Mouse (Mus musculus): Measurements from ENCODE around the gene Bach2. TPM values are rescaled to one million over a fixed set of nuclear protein-coding genes. Genes with fewer than 3 reads are reported as not detected.

Gene Bach2
- total RNA-seq, 2 experiments from 2014 or later, result 0.37 to 3.8 TPM

DNA sequence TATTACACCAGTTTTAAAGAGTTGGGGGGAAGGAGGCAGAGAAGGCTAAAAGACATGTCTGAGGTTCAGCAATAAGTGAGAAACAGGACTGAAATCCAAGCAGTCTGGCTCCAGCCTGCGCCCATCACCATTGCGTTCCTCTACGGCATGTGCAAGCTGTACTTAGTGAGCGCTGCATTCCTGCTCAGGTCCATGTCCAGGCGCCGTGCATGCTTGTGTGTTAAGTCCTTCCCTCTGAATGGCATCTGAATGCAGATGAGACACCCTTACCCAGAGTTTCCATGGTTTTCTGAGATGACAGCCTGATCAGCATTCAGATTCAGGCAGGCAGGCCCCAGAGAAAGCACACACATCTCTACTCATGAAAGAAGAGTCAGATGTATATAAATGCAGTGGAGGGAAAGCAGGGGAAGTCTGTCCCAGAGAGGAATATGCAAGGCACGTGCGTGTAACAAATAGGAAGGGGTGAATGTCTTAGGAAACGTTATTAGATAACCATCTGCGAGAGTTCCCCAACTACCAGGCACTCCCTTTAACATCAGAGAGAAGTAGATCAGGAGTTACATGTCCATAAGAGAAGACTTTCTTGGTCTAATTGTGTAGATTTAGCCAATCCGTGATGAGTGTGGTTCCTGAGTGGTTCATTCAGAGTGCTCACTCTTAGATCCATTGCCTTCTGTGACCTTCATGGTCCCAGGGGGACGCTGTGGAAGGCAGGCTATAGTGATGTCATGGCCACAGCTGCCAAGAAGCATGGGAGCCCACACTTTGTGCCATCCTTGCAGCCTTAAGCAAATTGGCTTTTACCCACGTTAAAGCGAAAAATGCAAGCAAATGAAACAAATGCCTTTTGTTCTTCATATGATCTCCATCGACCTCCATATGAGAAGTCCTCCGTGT is 241.4 kb downstream of the Bach2 start:
- no peak for ATAC-seq (replicated peaks; ENCODE audit: poor library complexity)

DNA sequence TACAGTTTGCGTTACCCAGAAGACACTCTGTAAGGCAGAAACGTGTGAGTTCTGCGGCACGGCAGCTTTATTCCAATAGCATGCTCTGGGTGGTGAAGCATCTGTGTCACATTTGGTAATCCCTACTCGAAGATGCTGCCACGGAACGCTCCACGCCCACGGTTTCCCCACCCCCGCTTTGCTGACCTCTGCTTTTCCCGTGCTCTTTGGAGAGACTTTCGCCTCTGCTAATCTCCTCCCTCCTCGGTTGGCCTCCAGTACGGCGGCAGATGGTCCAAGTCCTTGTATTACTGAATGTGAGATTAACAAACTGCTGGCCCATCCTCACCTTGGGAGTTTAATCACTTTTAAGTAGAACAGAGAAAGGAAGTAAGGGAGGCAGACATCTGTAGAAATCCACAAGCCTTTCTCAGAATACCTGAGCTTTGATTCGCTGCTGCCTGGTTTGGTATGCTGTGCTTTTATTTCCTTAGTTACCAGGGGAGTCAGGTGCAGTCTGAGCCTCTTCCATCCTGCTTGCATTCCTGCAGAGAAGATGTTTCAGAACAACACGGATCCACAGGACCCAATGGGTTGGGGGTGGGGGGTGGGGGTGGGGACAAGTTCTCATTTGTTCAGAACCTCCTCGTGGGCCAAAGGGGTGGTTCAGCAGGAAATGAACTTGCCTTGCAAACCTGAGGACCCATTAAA is 242.9 kb downstream of the Bach2 start:
- ATAC-seq (replicated peaks; ENCODE audit: poor library complexity), result no peak

DNA sequence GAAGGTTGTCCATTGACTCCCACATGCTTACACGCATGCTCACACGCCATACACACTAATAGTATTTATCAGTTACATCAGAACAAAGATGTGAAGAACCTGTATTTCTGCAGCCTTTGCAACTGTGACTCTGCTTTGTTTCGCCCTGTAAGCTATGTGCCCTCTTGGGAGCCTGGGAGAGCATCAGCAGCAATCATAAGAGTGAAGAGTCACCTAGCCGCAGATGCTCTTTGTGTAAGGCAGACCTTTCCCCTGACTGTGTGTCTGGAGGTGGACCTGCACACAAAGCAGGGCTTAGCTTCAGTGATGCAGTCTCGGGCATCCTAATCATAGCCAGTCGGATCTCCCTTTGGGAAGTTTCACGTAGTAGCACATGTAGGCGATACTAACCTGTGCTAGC is 243.5 kb downstream of the Bach2 start:
- ATAC-seq (replicated peaks; ENCODE audit: poor library complexity), result no peak

DNA sequence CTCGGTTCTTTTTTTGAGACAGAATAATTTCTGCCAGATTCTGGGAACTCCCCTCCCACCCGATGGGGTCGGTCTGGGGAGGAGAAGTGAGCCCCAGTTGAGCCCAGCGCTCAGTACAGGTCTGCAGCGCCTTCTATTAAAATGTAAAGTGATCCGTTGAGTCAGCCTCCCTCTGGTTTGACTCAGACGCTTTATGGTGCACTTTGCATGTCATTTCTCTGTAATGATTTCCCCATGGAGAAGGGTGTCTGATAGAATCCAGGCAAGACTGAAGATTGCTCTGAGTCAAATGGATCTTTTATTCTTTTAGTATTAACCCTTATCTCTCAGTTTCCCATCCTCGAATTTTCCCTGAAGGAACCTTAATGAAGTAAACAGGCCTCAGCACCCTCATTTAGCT is 244.3 kb downstream of the Bach2 start:
- no peak for ATAC-seq (replicated peaks; ENCODE audit: poor library complexity)

DNA sequence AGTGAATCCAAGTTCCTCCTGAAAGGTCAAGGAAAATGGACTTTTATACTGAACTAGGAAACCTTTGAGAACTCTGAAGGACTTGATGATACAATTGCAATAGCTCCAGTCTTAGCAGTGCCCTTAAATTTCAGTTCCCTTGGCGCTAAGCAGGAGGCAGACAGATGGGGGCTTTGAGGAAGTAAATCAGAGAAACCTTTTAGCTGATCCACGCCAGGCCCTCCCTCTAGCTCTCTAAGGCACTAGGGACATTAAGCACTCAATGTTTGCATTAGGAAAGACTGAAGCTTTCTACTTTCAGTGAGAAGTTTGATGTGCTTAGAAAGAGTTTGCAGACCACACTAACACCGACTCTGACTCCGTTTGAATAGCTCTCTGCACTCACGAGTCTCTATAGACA is 247.2 kb downstream of the Bach2 start:
- peak; percentile 66 for ATAC-seq (replicated peaks; ENCODE audit: poor library complexity)

DNA sequence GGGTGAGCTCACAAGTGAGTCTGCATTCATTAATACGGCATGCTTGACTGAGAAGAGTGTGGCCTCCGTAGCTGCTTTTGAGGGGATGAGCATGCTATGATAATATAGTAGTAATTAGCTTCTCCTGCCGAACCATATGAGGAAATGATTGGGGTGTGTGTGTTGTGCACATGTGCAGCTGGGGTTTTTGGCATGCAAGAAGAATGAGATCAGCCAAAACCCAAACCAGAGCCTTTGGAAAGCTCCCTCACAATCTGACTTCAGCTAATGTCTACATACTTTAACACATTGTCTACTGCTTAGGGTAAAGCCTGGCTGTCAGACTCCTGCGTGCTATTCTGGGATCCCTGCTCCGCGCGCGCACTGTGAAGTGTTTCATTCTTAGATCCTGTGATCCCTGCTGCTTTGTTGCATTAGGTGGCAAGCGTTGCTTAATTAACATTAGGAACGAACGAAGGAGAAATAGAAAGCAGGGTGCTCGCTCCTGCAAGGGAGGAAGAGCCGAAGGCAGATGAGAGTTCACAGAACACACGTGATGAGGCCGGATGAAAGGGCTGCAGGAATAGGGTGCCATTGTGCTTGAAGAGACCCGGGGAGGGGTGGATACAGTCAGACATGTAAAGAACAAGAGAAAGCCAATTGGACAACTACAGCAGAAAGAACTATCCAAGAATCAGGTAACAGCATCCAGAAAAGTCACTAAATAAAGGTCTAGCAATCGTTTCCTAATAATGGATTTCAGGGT is 248.2 kb downstream of the Bach2 start:
- no peak for ATAC-seq (replicated peaks; ENCODE audit: poor library complexity)

DNA sequence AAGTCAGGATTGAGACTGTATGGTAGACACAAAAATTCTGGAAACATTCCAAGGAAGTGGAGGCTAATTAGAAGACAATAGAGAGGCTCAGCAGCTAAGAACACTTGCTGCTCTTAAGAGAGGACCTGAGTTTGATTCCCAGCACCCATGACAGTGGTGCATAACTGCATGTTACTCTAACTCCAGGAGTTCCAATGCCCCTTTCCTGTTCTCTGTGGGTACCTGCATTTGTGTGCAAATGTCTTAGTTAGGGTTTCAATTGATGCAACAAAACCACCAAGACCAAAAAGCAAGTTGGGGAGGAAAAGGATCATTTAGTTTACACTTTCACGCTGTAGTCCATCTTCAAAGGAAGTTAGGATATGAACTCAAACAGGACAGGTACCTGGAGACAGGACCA is 250.6 kb downstream of the Bach2 start:
- no peak for ATAC-seq (replicated peaks; ENCODE audit: poor library complexity)

DNA sequence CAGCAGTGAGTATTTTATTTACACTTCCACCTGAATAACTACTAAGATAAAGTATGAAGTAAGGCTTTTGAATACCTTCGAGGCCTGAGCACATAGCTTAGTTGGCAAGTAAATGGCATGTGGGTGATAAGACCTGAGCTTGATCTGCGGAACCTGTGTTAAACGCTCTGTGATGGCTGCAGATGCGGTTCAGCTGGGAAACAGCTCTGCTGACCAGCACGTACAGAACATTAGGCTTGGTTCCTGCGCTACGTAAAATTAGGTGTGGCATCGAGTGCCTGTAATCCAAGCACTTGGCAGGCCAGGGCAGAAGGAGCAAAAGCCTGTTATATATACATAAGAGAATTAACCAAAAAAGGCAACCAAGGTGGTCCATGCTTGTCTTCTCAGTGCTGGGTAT is 252.6 kb downstream of the Bach2 start:
- ATAC-seq (replicated peaks; ENCODE audit: poor library complexity), result no peak

DNA sequence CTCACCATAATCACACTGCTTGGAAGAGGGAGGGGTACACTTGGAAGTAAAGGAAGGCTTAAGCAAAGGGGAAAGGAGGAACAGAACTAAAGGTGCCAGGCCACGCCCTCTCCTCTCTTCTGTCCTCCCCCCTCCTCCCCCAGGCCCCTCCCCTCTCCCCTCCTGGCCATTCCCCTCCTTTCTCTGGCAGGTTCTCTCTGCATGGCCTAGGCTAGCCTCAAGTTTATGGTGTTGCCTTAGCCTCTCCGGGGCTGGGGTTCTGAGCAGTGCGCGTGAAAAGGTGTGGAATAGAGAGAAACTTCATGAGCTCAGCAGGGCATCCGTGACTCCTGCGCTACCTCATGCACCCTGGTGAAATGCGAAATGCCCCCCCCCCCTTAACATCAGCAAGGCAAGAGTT is 254.2 kb downstream of the Bach2 start:
- ATAC-seq (replicated peaks; ENCODE audit: poor library complexity), result no peak; the same call in 1 of the 2 replicates

DNA sequence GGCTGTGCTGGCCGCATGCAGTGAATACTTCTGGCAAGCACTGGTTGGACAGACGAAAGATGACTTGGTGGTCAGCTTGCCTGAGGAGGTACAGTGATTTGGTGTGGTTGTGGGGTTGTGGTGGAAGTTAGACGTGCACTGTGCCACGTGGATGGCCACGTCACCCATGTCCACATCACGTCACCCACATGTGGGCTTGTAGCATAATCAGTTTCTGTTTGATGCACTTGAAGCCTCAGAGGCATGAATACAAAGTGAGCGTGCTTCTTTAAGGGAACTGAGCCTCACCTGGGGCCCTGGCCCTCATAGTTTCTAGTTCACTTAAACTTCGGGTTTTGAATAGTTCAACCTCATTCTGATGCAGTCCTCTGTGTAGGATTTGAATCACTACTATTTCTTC is 263.2 kb downstream of the Bach2 start:
- no peak for ATAC-seq (replicated peaks; ENCODE audit: poor library complexity)

DNA sequence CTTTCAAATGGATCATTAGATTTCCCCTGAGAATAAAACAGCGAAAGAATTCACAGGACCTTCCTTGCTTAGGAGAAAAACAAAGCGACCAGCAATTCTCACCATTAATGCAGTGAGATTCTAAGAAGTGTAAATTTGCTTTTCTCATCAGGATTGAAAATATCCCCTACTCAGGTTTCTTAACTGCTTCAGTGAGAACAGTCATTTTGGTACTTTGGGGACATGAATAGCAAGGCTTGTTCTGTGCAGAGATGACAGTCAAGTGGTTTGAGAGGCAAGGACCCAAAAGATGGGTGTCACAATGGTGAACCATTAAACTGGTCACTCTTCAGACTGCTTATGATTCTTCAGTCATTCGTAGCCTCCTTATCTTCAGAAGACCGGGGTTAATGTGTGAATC is 263.6 kb downstream of the Bach2 start:
- no peak for ATAC-seq (replicated peaks; ENCODE audit: poor library complexity)

DNA sequence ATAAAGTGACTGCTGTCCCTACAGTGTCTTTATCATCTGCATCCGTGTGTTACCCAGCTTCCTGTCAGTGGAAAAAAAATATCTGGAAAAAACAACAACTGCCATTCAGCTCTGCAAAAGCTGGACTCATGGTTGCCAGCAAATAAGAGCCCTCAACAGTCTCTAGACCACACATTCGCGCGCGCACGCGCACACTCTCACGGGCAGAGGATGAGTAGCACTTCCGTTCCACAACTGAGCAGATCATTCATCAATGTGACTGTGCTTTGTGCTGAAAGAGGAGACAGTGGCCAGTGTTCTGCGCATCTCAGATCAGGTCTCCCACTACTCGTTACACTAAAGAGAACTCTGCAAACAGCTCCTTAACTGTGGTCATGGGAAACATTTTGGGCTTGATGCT is 265.6 kb downstream of the Bach2 start:
- 0 out of 2 replicates have a peak, but pooled peaks have one; percentile 6 for ATAC-seq (replicated peaks; ENCODE audit: poor library complexity)

DNA sequence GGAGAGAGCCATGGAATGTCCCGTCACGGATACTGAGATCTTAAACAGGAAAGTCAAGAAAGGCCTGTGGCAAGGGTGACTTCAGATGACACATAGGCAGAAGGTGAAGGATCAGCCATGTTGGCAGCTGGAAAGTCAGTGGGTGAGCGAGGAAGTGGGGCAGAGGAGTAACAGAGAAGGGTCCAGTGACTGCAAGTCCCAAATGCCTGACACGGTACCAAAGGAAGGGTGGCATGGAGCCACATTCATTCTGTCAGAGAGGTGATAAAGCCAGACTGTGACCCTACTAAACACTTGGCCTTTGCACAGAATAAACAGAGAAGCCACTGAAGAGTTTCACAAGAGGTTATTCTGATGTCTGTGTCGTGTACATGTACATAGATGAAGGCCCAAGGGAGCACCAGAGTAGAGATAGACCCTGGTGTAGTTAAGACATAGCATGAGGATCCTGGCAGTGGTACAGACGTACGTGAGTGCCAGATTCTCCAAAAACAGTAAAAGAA is 267.8 kb downstream of the Bach2 start:
- ATAC-seq (replicated peaks; ENCODE audit: poor library complexity), result no peak

DNA sequence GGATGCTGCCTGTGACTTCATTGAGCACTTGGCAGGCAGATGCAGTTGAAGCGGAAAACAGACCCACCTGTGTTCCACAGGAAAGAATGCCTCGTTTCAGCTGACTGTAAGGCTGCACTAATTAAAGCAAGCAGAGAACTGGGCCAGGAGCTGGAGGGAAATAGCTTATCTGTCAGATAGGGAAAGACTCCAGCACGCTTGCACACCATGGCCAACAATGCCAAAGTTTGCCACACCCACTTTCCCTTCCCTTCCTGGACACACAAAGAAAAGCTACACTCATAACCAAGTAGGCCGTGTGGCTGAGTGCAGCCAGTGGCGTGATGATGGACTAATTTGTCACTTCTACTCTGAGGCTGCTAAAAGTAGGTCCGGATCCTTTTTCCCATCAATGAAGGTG is 268.4 kb downstream of the Bach2 start:
- ATAC-seq (replicated peaks; ENCODE audit: poor library complexity), result no peak

DNA sequence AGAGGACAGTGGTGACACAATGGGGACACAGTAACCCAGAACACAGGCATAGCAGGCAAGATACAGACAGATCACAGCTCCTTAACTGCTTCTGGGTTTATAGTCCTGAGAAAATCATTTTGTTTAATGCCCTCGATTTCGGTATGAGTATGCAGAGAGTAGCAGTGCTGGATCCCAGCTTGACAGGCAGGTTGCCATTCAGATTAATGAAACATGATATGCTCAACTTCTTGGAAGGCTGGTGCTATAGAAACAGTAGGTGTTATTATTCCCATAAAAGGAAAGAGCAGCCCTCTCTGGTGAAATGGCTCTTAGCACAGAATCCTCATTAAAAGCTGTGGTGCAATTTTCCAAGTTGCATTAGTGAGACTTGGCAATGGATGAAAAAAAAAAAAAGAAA is 270.0 kb downstream of the Bach2 start:
- ATAC-seq (replicated peaks; ENCODE audit: poor library complexity), result no peak

DNA sequence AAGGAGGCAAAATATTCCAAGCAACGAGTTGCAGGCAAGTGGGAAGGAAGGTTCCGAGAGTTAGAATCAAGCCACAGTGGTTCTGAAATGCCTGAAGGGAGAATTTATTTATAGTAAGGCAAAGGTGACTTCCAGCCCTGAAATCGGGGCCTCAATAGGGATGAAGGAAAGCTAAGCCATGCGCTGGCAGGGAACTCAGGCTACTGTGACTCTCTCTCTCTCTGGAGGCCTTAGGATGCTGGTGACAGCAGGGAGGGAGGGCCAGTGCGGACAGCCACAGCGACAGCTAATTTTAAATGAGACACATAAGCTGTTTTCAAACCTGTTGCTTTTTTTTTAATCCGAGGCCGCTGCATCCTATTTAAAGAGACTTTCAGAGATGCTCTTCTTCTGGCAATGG is 270.4 kb downstream of the Bach2 start:
- no peak for ATAC-seq (replicated peaks; ENCODE audit: poor library complexity)

DNA sequence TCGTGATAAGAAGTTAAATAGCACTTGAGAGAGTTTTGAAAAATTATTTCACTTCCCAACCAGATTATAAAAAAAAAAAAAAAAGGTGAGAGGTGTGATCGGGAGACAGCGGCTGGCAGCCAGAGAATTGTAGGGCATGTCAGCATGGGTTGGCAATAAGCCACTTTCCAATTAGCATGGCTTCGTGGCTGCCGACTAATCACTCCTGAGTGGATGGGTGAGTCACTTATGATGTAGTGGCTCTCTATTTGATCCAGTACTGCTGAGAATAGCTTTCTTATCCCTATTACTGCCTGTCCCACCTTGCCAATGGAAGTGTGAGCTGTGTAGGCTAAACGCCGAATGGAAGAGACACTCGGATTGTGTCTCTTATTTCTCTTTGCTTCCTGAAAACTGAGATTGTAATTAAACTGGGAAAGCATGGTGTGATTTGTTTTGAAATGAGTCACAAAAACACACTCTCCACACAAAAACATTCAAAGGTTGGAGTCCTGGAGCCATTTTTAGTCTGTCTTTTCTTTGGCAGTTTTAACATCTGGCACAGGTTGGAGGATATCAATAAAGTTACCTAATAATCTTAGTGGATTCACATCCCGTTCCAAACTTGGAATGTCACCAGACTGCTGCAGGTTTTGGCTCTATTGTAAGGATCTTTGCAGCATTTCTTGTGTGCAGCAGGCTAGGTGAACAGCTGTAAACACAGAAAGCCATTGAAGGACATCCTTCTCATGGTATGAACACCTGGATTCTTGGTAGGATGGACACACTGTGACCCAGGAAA is 271.4 kb downstream of the Bach2 start:
- ATAC-seq (replicated peaks; ENCODE audit: poor library complexity), result no peak

DNA sequence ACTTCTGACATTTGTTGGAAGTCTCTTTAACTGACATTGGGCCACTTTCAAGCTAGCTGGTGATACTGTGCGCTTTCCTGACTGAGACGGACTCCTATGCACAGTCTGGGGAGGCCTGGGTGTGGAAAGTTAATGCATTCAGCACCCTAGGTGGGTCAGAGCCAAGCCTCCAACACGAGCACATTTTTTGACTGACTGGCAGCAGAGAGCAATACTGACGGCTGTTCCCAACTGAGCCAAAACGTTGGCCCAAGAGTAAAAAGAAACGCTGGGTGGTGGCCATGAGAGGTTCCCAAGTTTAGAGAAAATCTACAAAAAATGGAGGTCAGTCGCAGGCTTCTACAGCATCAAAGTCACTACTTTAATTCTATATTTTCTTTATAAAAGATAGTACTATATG is 272.3 kb downstream of the Bach2 start:
- no peak for ATAC-seq (replicated peaks; ENCODE audit: poor library complexity)

DNA sequence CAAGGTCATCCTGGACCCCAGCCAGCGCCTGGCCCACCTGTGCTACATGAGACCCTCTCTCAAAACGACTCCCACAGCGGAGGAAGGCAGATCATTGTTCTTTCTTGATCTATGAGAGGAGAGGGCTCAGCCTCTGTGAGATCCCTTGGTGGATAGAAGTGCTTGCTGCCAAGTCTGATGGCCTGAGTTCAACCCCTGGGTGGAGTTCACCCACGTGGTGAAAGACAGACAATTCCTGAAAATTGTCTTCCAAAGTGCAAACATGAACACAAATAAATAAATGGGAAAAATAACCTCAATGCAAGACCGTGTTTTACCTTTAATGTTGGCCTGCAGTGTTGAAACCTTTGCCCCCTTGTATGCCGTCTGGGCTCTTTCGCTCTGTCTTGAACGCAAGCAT is 277.5 kb downstream of the Bach2 start:
- no peak for ATAC-seq (replicated peaks; ENCODE audit: poor library complexity)

DNA sequence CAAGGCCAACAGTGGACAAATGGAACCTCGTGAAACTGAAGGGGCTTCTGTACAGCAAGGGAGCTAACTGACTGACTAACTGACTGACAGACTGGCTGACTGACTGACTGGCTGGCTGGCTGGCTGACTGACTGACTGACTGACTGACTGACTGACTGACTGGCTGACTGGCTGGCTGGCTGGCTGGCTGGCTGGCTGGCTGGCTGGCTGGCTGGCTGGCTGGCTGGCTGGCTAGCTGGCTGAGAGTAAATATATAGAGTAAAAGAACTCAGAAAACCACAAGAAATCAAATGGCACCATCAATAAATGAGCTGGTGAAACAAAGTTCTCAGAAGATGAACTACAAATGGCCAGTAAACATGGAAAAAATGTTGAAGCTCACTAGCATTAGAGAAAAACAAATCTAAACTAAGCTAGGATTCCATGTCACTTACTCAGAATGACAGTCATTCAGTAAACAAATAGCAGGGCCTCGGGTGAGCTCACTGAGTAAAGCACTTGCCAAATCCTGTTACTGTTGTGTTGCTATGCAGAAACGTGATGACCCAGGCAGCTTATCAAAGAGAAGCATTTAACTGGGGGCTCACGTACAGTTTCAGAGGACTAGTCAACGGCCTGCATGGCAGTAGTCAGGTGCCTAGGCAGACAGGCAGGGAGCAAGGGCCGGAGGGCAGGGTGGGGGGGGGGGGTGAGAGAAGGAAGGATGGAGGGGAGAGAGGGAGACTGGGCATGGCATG is 280.4 kb downstream of the Bach2 start:
- ATAC-seq (replicated peaks; ENCODE audit: poor library complexity), result no peak
